Mouse (Mus musculus) adrenal gland, postnatal 10 days (tissue): ENCODE results near the gene Actl6a. TPM values are rescaled to one million over a fixed set of nuclear protein-coding genes. Genes with fewer than 3 reads are reported as not detected.
"Not testable (repeated sequence)": the region's sequence is repeated elsewhere in the genome, so short reads cannot be mapped to it uniquely, and the experiment has no call there.

Experiments used
- DNase-seq: peaks from one replicate; pipeline ENCODE4 v3.0.0; 2021; ENCODE audit warnings: mixed read lengths
- long read RNA-seq, 2 experiments: library from polyadenylated mRNA; stranded (forward); transcript quantifications; one replicate each; pipeline ENCODE4 v2.0.0; 2021
- total RNA-seq, 2 experiments: library from RNA; stranded (reverse); gene quantifications; 2 replicates each; pipeline ENCODE4 v1.2.3; 2021

The Actl6a gene
- 10 to 100 TPM; 44.6 to 48.1 TPM for total RNA-seq
- long read RNA-seq, experiment 1, transcript Actl6a-201 (14 exons, 2,010 nt): major isoform, 86 of 127 reads
- long read RNA-seq, experiment 1, partial matches to known transcripts: 6 of 127 reads
- long read RNA-seq, experiment 1, other reads (novel, unspliced or antisense): 34 of 127 reads
- long read RNA-seq, experiment 2, transcript Actl6a-201 (14 exons, 2,010 nt): major isoform, 46 of 54 reads
- long read RNA-seq, experiment 2, partial matches to known transcripts: 1 of 54 reads
- long read RNA-seq, experiment 2, other reads (novel, unspliced or antisense): 7 of 54 reads

DNA sequence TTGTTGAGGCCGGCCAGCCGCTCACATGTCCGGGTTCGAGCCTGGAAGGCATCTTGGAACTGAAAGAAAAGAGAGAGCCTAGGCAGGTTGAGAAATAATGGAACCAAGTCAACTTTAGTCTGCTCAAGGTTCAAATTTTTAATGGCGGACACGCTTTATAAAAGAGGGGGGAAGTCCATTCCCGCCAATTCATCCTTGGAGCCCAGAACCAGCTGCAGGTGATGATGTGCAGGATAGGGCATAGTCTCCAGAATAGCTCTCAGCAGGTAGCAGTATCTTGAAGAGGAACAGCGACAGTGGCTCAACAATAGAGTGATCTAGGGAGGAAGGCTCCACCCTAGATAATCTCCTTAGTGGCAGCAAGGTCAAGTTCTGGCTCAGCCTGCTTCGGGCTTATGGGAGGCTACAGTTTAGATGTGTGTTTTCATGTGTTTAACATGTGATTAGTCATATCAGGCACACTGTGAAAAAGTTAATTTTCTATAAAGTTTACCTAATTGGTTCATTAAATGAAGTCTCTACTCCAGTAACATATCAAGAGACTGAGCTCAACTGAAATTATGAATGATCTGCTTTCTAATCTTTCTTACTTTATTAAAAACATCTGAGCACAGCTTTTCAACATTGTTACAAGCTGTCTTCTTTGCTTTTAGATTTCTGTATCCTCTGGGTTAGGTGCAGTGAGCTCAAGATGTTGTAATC lies at the start of gene Actl6a:
Gene Actl6a (plus strand): TSS at position 652 of the 702 bp plus-strand sequence.
- not testable (repeated sequence) for DNase-seq

- no peak for DNase-seq
These were observed 49.6 kb upstream of the Actl6a start for GRCm38 (mm10) chr3:32656398-32656994.

DNA sequence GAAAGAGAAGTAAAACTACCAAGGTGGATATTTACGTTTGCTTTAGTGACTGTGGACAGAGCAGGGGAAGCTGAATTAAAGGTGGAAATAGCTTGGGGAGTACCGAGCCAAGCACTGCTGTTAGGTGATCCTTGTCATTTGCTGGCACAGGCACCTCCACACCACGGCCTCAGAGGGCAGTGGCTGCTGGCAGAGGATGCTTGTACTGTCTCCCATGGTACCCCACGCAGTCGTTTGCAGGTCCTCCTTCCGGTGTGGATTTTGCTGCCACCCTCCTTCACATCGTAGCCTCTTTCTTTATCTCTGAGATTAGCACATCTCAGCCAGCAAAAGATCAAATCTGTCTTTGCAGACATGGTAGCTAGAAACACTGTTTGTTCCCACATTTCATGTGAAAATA lies 47.7 kb upstream of the Actl6a start:
- DNase-seq: no peak

DNA sequence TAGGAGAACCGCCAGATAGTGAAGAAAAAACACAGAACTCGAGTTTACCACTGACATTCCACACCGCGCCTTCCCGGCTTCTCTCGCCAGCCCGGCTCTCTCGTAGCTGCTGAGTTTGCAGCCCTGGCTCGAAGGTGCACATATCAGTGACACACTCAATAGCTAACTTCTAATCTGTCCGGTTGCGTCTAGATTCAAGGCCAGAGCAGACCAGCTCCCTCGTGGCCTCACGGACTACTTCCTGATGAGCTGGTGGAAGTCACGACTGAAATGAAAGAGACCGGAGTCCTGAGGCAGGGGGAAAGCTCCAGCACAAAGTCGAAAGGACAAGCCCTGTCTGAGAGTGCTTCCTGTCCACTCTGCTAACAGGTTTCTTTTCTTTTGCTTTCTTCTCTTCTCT lies 47.3 kb upstream of the Actl6a start:
- peak; percentile 37 for DNase-seq

- no peak for DNase-seq
These were observed 46.6 kb upstream of the Actl6a start for GRCm38 (mm10) chr3:32659506-32659905.

DNA sequence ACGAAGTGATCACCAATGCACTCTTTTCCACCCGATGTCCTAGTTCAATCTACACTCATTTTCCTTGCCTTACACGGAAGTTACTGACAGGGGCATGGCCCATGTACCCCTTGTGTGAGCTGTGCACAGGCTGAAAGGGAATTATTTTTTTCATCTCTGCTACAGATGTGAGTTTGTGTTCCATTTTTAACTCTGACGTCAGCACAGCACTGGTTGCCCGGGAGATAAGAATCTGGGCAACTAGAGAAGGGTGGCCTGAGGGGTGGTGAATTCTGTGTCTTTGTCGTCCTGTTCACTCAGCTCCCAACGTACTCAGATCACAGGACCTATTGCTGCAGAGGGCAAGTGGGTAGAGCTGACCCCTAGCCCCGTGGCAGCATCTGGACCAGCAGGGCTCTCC lies 45.8 kb upstream of the Actl6a start:
- peak; percentile 33 for DNase-seq

DNA sequence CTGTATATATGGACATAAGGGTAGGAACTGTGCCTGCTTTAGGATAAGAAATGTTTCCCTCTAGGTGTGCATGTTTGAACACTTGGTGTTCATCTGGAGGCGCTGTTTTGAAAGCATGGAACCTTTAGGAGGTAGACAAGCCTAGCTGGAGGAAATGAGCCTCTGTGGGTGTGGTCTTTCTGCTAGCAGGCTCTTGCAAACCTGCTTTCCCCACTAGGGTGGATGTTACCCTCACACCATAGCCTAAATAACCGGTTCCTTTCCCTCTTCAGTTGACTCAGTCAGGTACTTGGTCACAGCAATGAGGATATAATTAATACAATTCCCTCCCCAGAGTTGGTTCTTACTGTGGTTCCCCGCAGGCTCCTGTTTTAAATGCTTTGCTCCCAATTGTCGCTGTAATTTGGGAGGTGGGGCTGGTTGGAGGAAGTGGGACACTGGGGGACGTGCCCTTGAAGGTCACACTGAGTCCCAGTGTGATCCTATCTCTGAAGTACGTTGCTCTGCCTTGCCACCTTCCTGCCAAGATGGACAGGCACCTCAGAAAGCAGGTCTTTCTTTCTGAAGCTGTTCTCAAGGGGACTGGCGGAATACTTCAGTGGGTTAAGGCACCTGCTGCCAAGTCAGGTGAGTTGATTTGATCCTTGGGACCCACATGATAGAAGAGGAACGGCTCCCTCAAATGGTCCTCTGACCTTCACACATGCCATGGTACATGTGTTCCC lies 45.1 kb upstream of the Actl6a start:
- DNase-seq: no peak

DNA sequence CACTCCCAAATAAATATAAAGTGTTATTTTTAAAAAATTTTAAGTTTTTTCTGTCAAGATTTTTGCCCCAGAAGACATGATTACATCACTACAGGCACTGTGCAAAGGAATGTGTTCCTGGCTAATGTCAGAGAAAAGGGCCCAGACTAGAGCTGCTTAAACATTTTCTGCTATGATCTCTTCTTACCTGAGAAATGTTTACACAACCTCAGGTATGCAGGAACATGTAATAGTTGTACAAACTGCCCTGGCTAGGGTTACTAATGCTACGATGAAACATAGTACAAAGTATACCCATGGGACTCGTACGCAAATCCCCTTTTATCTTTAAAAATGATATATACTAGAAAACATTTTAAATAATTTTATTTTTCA lies 44.6 kb upstream of the Actl6a start:
- DNase-seq: no peak

DNA sequence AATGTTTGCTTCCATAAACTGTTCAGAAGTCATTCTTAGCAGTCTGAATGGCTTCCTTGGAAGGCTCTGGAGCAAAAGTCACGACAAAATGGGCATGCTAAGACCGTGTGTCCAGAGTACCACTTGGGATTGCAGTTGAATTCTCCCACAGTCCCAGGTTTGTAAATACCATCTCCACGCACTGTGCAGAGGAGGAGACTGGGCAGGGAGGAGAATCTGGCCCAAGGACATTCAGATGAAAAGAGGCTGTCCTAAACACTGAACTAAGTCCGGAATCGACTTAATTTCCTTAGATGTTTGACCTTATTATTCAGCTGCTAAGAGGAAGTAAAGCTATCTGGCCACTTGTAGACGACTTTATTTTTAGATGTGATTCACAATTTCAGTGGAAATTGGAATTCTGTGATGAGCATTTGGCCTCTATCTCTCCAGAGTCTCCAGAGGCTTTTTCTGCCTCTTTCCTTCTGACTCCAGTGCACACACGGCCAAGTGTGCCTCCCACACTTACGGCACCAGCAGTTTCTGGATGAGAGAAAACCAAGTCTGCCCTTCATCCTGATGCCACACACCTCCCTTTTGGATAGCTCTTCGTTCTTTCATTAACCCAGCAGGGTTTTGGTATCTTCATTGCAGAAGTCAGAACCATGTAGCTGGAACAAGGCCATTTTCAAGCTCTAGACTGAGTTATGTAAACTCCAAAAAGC lies 37.7 kb upstream of the Actl6a start:
- no peak for DNase-seq

- DNase-seq: peak; percentile 29
These were observed 36.9 kb upstream of the Actl6a start for GRCm38 (mm10) chr3:32669211-32669610.

GRCm38 (mm10) chr3:32670196-32670595 lies 35.9 kb upstream of the Actl6a start:
- DNase-seq: peak; percentile 53

DNA sequence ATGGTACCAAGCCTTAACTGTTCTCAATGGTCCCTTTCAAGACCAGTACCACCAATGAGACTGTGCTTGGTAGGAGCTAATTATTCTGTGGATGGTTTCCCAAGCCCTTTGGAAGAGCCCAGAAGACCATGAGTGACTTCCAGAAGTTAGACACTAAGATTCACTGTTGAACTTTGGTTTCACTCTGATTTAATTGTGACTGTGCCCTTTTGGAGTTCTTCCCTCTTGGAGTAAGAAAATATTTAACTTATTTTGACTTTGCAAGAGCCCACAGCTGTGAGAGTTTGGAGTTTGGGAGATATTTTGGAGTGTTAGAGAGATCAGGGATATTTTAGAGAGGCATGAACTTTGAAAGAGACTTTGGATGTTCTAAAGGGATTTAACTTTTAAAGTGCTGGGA lies 32.9 kb upstream of the Actl6a start:
- no peak for DNase-seq

DNA sequence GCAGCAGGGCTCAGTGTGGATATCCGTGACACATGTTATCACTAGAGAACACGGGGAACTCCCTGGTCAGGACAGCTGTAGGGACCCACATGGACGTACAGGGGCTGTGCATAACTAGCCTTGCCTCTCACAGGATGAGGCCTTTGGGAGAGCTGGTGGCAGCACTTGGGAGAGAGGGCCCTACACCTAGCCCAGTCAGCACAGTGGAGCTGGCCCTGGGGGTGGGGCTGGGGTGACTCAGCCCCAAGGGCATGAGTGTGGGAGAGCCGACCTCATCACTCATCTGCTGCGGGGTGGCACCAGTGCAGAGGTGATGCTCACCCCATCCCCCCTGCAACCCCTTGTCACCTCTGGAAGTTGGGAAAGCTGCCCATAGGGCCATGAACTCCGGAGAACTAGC lies 29.7 kb upstream of the Actl6a start:
- DNase-seq: peak; percentile 72

- DNase-seq: no peak
These were observed 23.1 kb upstream of the Actl6a start for GRCm38 (mm10) chr3:32682910-32683531.

GRCm38 (mm10) chr3:32684631-32685030 lies 21.5 kb upstream of the Actl6a start:
- DNase-seq: no peak

DNA sequence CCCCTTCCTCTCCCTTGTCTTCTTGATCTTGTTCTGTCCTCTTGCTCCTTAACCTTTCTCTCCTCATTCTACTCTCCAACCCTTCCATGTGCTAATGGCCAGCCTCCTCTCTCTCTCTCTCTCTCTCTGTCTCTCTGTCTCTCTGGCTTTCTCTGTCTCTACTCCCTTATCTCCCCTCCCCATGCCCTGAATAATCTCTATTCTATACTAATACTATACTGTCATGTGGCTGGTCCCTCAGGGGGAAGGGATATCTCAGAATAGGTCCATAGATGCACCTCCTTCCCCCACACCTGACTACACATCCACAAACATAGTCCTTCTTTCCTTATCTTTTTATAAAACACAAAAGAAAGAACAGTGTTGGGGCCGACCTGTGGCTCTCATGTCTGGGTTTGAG lies 19.6 kb upstream of the Actl6a start:
- DNase-seq: no peak

DNA sequence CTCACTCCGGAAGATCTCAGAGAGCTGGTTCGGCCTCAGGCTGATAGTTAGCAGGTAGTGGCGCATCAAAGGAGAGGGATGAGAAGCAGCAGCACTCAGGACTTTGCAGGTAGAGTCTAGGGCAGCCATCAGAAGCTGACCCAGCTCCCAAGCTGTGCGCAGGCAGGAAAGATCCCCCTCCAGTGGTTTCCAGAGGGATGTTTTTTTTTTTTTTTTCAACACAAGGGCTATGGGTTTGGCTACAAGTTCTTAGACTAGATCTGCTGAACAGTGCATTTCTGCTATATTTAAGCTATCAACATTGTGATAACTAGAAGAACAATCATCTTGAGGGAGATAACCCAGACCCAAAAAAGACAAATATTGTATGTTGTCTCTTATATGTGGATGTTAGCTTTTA lies 18.9 kb upstream of the Actl6a start:
- DNase-seq: no peak

DNA sequence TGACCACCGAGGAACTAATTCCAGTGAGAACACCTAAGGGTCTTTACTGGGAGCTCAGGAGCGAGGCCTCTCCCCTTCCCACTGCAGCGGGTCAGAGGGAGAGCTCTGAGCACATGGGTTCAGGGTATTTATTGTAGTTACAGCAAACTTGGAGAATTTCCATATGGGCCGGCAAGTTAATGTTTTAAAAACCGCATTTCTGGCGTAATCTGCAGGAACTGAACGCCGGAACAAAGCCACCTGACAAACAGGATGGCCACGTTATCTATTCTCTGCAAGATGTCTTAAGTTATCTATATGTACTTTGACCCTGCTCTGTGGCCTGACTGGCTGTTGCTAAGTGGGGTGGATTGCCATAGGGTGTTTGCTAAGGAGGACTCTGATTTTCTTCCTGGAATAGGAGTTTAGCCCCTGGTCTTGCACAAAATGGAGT lies 16.5 kb upstream of the Actl6a start:
- DNase-seq: no peak

DNA sequence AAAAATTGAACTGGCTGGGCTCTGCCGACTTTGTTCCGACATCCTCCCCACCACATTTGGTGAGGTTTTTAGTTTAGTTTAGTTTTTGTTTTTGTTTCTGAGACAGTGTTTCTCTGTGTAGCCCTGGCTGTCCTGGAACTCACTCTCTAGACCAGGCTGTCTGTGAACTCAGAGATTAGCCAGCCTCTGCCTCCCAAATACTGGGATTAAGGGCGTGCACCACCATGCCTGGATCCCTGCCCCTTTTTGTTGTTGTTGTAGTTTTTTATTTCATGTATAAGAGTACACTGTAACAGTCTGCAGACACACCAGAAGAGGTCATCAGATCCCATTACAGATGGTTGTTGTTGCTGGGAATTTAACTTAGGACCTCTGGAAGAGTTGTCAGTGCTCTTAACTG lies 16.1 kb upstream of the Actl6a start:
- no peak for DNase-seq

GRCm38 (mm10) chr3:32690901-32691300 lies 15.2 kb upstream of the Actl6a start:
- DNase-seq: no peak

DNA sequence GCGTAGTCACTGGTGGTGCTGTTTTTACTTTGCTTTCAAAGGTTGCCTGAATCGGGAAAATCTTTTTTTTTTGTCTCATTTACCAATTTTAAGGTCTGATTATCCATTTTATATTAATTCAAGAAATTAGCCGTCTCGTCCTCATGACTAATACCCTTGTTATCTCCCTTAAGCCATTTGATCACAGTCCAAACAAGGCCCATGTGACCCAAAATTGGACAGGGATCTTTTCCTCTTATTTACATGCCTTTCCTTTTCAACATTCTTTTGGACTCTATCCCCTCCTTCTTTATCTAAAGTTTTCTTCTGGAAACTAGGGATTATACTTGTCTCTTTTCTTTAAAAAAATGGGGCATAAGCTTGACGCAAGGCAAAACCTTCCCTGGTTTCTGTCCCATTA lies 14.3 kb upstream of the Actl6a start:
- DNase-seq: no peak

DNA sequence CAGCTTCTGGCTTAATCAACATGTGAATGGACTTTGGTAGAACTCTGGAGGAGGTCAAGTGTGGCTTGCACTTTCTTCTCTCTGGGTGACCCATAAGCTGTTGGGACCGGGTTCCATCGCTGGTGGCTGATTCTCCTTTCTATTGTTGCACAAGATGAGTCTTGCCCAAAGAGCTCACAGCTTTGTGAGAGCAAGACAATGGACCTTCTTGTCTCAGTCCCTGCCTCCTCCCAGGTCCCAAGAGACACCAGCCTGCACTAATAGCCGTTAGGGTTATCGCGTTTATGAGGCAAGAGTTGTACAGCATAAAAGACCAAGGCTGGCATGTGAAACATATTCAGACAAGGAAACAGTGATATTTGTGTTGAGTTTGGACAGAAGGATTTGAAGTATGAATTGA lies 11.9 kb upstream of the Actl6a start:
- DNase-seq: no peak
